Mouse (Mus musculus): ENCODE data around the gene Tmem175.

GRCm38 (mm10) chr5:108651823-108652222, 22.3 kb downstream of the Tmem175 start:
- TF ChIP-seq POLR2A (IDR thresholded peaks at IDR 0.05; ENCODE audit: insufficient read depth, low read depth, low read length), result no peak
- TF ChIP-seq CTCF (IDR thresholded peaks at IDR 0.05; ENCODE audit: insufficient read depth, low read depth, low read length), result no peak
